Mouse (Mus musculus): ENCODE measurements around the gene Syk. TPM values are rescaled to one million over a fixed set of nuclear protein-coding genes. Genes with fewer than 3 reads are reported as not detected.

Gene Syk
- polyA plus RNA-seq, 1 experiment from 2014 or later, result 1.6 TPM

DNA sequence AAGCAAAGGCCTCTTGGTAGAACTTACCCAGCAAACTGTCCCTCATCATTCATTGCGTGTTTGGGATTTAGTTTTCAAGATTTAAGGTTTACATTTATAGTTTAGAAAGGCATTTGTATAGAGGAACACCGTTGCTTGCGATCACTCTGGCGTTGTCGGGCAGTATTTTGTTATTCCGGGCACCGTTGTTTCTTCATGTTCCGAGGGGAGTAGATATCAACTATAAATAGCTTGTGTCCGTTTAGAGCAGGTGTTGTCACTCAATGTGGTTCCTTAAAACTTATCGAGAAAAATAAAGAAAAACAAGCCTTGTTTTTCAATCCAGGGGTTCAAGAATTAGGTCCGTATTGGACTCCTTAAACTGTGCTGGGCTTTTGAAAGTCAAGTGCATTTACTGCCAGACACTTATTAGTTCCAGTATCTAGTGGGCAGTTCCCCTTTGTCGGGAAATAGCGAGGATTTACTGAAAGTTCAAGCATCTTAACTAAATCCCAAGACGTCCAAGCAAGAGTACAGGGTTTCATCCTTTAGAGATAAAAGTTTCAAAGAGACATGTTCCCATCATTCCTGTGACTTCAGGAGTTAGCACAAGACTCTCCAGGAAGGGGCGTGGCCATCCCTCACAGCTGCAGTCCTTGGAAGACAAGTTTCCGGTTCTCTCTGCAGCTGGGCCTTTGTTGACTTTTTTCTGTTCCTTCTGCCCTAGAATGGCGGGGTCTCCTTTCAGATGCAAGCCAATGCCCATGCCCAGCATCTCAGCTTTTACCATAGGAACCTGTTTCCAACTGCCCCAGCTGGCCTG lies 1.9 kb downstream of the Syk start:
- H3K9me3 ChIP-seq, result no peaks in the 10 kb centered on the region
- no peaks in the 10 kb centered on the region for H3K36me3 ChIP-seq (replicated peaks)
- H3K4me3 ChIP-seq (replicated peaks), result no peak overlapping the region
- peaks cover 32% of the 10 kb centered on the region for H3K27me3 ChIP-seq
- H3K4me2 ChIP-seq, result no peak overlapping the region
- peaks cover 9% of the 10 kb centered on the region for H3K4me1 ChIP-seq
- no peak overlapping the region for H3K27ac ChIP-seq
- WGBS, result 68% methylated on average over 17 of the region's 17 CpGs
- no peak overlapping the region for H3K9ac ChIP-seq
- ATAC-seq (ENCODE audit: low FRiP score), result no peak

- Histone ChIP-seq H3K9me3 (no peaks in the 10 kb centered on the region), H3K36me3 (replicated peaks) (no peaks in the 10 kb centered on the region), H3K4me1 (peaks cover 6% of the 10 kb centered on the region), H3K4me3 (replicated peaks) (no peak overlapping the region), H3K27me3 (peaks cover 18% of the 10 kb centered on the region), H3K9ac (no peak overlapping the region), H3K4me2 (no peak overlapping the region), H3K27ac (no peak overlapping the region)
- no peak for ATAC-seq (ENCODE audit: low FRiP score)
- WGBS, result 90% methylated on average over 4 of the region's 4 CpGs
These were observed 4.8 kb downstream of the Syk start for GRCm38 (mm10) chr13:52587761-52588160.

DNA sequence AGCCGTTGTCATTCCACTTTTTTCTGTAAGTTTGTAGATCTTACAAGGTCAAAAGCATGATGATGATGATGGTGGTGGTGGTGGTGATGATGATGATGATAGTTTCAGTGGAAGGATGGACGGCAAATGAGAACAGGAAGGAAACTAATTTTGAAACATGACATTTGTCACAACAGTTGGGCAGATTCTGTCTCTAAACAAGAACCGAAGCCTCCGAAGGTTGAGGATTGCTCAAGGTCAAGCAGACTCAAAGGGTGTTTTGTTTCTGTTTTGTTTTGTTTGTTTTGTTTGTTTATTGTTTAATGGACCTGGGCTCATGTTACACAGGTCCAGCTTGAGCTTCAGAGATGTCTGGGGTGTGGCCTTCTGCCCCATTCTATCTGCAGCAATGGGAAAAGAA lies 6.1 kb downstream of the Syk start:
- Histone ChIP-seq H3K9me3 (no peaks in the 10 kb centered on the region), H3K4me3 (replicated peaks) (no peak overlapping the region), H3K4me1 (no peaks in the 10 kb centered on the region), H3K4me2 (no peak overlapping the region), H3K36me3 (replicated peaks) (no peaks in the 10 kb centered on the region), H3K9ac (no peak overlapping the region), H3K27ac (no peak overlapping the region), H3K27me3 (peaks cover 9% of the 10 kb centered on the region)
- ATAC-seq (ENCODE audit: low FRiP score), result no peak
- 91% methylated on average over 4 of the region's 4 CpGs for WGBS

GRCm38 (mm10) chr13:52591831-52592230 lies 8.9 kb downstream of the Syk start:
- H3K27ac ChIP-seq, result no peak overlapping the region
- H3K4me3 ChIP-seq (replicated peaks), result no peak overlapping the region
- no peak for ATAC-seq (ENCODE audit: low FRiP score)
- no peaks in the 10 kb centered on the region for H3K4me1 ChIP-seq
- H3K9me3 ChIP-seq, result no peaks in the 10 kb centered on the region
- H3K4me2 ChIP-seq, result no peak overlapping the region
- H3K36me3 ChIP-seq (replicated peaks), result no peaks in the 10 kb centered on the region
- H3K27me3 ChIP-seq, result no peaks in the 10 kb centered on the region
- no peak overlapping the region for H3K9ac ChIP-seq
- 96% methylated on average over 4 of the region's 4 CpGs for WGBS

GRCm38 (mm10) chr13:52596692-52597091 lies 13.7 kb downstream of the Syk start:
- ATAC-seq (ENCODE audit: low FRiP score), result no peak
- H3K9me3 ChIP-seq, result no peaks in the 10 kb centered on the region

DNA sequence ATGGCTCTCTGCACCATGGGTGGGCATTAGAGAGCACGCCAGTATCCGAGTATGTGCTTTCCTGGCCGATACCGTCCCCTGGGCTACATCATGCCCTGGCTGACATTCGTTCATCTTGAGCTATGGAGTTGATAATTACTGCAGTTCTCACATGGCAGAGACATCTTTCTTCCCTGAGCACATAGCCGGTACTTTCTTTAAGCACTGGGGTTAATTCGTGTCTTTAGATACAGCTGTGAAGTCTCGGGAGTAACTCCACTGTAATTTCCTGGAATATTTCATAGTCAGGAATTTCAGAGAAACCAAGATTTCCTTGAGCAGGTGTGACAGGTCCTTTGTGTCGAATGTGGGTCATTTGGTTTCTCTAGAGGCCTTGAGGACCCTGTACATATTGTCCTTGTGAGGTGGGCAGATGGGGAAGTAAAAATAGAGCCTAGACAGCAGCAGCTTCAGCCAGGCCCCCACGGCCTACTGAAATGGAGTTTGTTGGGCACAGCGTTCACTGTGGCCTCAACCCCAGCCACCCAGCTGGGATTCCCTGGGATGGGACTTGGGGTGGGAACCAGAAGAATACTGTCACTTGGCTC lies 14.2 kb downstream of the Syk start:
- Histone ChIP-seq H3K27ac (no peak overlapping the region), H3K9me3 (no peaks in the 10 kb centered on the region), H3K9ac (no peak overlapping the region), H3K4me3 (replicated peaks) (no peak overlapping the region), H3K36me3 (replicated peaks) (no peaks in the 10 kb centered on the region), H3K27me3 (no peaks in the 10 kb centered on the region), H3K4me1 (no peaks in the 10 kb centered on the region), H3K4me2 (no peak overlapping the region)
- WGBS, result 87% methylated on average over 11 of the region's 11 CpGs
- no peak for ATAC-seq (ENCODE audit: low FRiP score)

More at GRCm38 (mm10) chr13:52596692-52597091, 13.7 kb downstream of the Syk start:
- no peak overlapping the region for H3K4me3 ChIP-seq (replicated peaks)
- WGBS, result 81% methylated on average over 5 of the region's 5 CpGs
- H3K9ac ChIP-seq, result no peak overlapping the region
- no peak overlapping the region for H3K4me2 ChIP-seq
- H3K4me1 ChIP-seq, result no peaks in the 10 kb centered on the region
- H3K36me3 ChIP-seq (replicated peaks), result no peaks in the 10 kb centered on the region
- no peak overlapping the region for H3K27ac ChIP-seq
- H3K27me3 ChIP-seq, result no peaks in the 10 kb centered on the region

GRCm38 (mm10) chr13:52598233-52598632 lies 15.3 kb downstream of the Syk start:
- Histone ChIP-seq H3K9me3 (no peaks in the 10 kb centered on the region), H3K36me3 (replicated peaks) (no peaks in the 10 kb centered on the region), H3K27ac (no peak overlapping the region), H3K4me2 (no peak overlapping the region), H3K9ac (no peak overlapping the region), H3K4me3 (replicated peaks) (no peak overlapping the region), H3K4me1 (no peaks in the 10 kb centered on the region), H3K27me3 (no peaks in the 10 kb centered on the region)
- WGBS, result 76% methylated on average over 3 of the region's 3 CpGs
- ATAC-seq (ENCODE audit: low FRiP score), result no peak

DNA sequence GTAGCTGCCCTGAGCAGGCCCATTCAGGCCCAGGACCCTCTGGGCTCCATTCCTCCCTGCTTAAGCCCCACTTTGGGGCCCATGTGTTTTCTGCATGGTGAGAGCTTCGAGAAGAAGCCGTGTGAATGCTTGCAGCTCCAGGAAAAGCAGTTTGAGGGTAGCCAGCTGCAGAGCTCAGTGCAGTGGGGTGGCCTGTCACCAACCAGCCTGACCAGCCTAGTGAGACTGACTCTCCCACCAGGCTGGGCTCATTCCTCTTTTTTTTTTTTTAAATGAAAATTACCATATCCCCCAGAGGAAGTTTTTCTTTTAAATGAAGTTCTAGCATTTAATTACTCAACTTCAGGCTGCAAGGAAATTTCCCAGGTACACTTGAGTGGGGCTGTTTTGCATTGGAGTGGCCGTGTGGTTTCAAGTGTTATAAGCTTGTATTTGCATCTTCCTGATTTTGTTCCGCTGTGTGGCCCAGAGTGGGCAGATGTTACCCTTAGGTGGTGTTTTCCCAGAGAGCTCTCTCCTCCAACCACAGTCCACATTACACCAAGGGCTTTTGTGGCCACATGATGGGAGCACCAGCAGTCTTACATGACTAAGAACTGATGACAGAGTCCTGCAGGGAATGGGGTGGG lies 17.2 kb downstream of the Syk start:
- Histone ChIP-seq H3K4me3 (replicated peaks) (no peak overlapping the region), H3K9ac (no peak overlapping the region), H3K27me3 (no peaks in the 10 kb centered on the region), H3K36me3 (replicated peaks) (no peaks in the 10 kb centered on the region), H3K4me1 (0 out of 2 replicates have a peak, but pooled peaks cover 3% of the 10 kb centered on the region), H3K9me3 (no peaks in the 10 kb centered on the region), H3K4me2 (no peak overlapping the region), H3K27ac (no peak overlapping the region)
- no peak for ATAC-seq (ENCODE audit: low FRiP score)
- 64% methylated on average over 4 of the region's 4 CpGs for WGBS

DNA sequence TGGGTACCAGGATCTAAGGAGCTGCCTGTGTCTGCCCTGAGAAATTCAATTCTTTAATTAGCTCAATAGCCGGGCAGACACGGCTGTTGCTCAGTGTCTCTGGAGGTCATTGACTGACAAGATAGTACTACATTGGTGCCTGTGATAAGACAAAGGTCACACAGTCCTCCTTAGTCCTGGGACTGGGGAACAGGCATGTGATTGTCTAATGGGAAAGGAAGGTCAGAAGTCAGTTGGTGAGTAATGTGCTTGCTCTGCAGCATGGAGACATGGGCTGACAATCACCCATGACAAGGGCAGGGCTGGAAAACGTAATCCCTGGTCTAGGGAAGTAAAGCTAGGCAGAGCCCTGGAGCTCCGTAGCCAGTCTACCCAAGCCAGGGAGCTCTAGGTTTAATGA lies 19.8 kb downstream of the Syk start:
- no peak overlapping the region for H3K4me2 ChIP-seq
- ATAC-seq (ENCODE audit: low FRiP score), result no peak
- WGBS, result 79% methylated on average over 4 of the region's 4 CpGs

GRCm38 (mm10) chr13:52603704-52604349 lies 20.9 kb downstream of the Syk start:
- ATAC-seq (ENCODE audit: low FRiP score), result no peak
- H3K9me3 ChIP-seq, result no peaks in the 10 kb centered on the region
- WGBS, result 78% methylated on average over 6 of the region's 6 CpGs

More for the DNA sequence above, 19.8 kb downstream of the Syk start:
- H3K4me1 ChIP-seq, result 0 out of 2 replicates have a peak, but pooled peaks cover 3% of the 10 kb centered on the region
- H3K27me3 ChIP-seq, result no peaks in the 10 kb centered on the region
- H3K9me3 ChIP-seq, result no peaks in the 10 kb centered on the region
- no peak overlapping the region for H3K4me3 ChIP-seq (replicated peaks)
- H3K9ac ChIP-seq, result no peak overlapping the region
- no peak overlapping the region for H3K27ac ChIP-seq
- no peaks in the 10 kb centered on the region for H3K36me3 ChIP-seq (replicated peaks)

GRCm38 (mm10) chr13:52605006-52605405 lies 22.0 kb downstream of the Syk start:
- no peak for ATAC-seq (ENCODE audit: low FRiP score)
- Histone ChIP-seq H3K4me1 (0 out of 2 replicates have a peak, but pooled peaks cover 3% of the 10 kb centered on the region), H3K27ac (no peak overlapping the region), H3K9ac (no peak overlapping the region), H3K27me3 (no peaks in the 10 kb centered on the region), H3K4me3 (replicated peaks) (no peak overlapping the region), H3K4me2 (no peak overlapping the region), H3K9me3 (no peaks in the 10 kb centered on the region), H3K36me3 (replicated peaks) (no peaks in the 10 kb centered on the region)
- WGBS, result 86% methylated on average over 3 of the region's 3 CpGs

More at GRCm38 (mm10) chr13:52603704-52604349, 20.9 kb downstream of the Syk start:
- Histone ChIP-seq H3K4me2 (no peak overlapping the region), H3K9ac (no peak overlapping the region), H3K27me3 (no peaks in the 10 kb centered on the region), H3K27ac (no peak overlapping the region), H3K4me1 (0 out of 2 replicates have a peak, but pooled peaks cover 3% of the 10 kb centered on the region), H3K36me3 (replicated peaks) (no peaks in the 10 kb centered on the region), H3K4me3 (replicated peaks) (no peak overlapping the region)

GRCm38 (mm10) chr13:52605911-52606310 lies 22.9 kb downstream of the Syk start:
- Histone ChIP-seq H3K27ac (no peak overlapping the region), H3K36me3 (replicated peaks) (no peaks in the 10 kb centered on the region), H3K4me3 (replicated peaks) (no peak overlapping the region), H3K9me3 (no peaks in the 10 kb centered on the region), H3K27me3 (no peaks in the 10 kb centered on the region), H3K4me2 (no peak overlapping the region), H3K9ac (no peak overlapping the region), H3K4me1 (0 out of 2 replicates have a peak, but pooled peaks cover 3% of the 10 kb centered on the region)
- 89% methylated on average over 4 of the region's 4 CpGs for WGBS
- ATAC-seq (ENCODE audit: low FRiP score), result no peak

All from forebrain, embryonic 12.5 days (tissue).